Mouse (Mus musculus): ENCODE results near the gene Olfr527. TPM values are rescaled to one million over a fixed set of nuclear protein-coding genes. Genes with fewer than 3 reads are reported as not detected.

Gene Olfr527
- polyA plus RNA-seq, 1 experiment from 2014 or later = not detected

GRCm38 (mm10) chr7:140374300-140374699 is 40.5 kb downstream of the Olfr527 start:
- Histone ChIP-seq H3K9me3 (ENCODE audit: control insufficient read depth, low read length) (no peaks in the 10 kb centered on the region), H3K4me1 (ENCODE audit: control insufficient read depth, insufficient read depth, low read length) (no peaks in the 10 kb centered on the region), H3K4me3 (ENCODE audit: low read depth, low read length) (no peak overlapping the region), H3K27me3 (ENCODE audit: control insufficient read depth, insufficient read depth, low read length) (no peaks in the 10 kb centered on the region), H3K4me2 (ENCODE audit: low read depth, low read length) (no peak overlapping the region), H3K9ac (replicated peaks; ENCODE audit: low read depth, low read length) (no peak overlapping the region), H3K36me3 (ENCODE audit: control insufficient read depth, insufficient read depth, low read length) (no peaks in the 10 kb centered on the region), H3K27ac (ENCODE audit: low read depth, low read length) (no peak overlapping the region)
- no peak for ATAC-seq (ENCODE audit: low read depth)
- WGBS = 86% methylated on average over 4 of the region's 4 CpGs

- H3K4me1 ChIP-seq (ENCODE audit: control insufficient read depth, insufficient read depth, low read length) = no peaks in the 10 kb centered on the region
- H3K27ac ChIP-seq (ENCODE audit: low read depth, low read length) = no peak within 1 kb of the TSS
- 67% methylated on average over 1 of the region's 1 CpGs for WGBS
- no peak within 1 kb of the TSS for H3K9ac ChIP-seq (replicated peaks; ENCODE audit: low read depth, low read length)
- no peaks in the 10 kb centered on the region for H3K27me3 ChIP-seq (ENCODE audit: control insufficient read depth, insufficient read depth, low read length)
- no peaks in the 10 kb centered on the region for H3K9me3 ChIP-seq (ENCODE audit: control insufficient read depth, low read length)
- no peak for ATAC-seq (ENCODE audit: low read depth)
- H3K4me3 ChIP-seq (ENCODE audit: low read depth, low read length) = no peak within 1 kb of the TSS
- no peak within 1 kb of the TSS for H3K4me2 ChIP-seq (ENCODE audit: low read depth, low read length)
- H3K36me3 ChIP-seq (ENCODE audit: control insufficient read depth, insufficient read depth, low read length) = no peaks in the 10 kb centered on the region
These were observed 42.4 kb downstream of the Olfr527 start, which contains the start of gene Olfr530 for GRCm38 (mm10) chr7:140376231-140376630. Olfr530 (minus strand) TSS chr7:140376331.

GRCm38 (mm10) chr7:140376911-140377310 is 43.1 kb downstream of the Olfr527 start:
- H3K4me3 ChIP-seq (ENCODE audit: low read depth, low read length) = no peak overlapping the region
- H3K36me3 ChIP-seq (ENCODE audit: control insufficient read depth, insufficient read depth, low read length) = no peaks in the 10 kb centered on the region
- H3K4me1 ChIP-seq (ENCODE audit: control insufficient read depth, insufficient read depth, low read length) = no peaks in the 10 kb centered on the region
- no peaks in the 10 kb centered on the region for H3K27me3 ChIP-seq (ENCODE audit: control insufficient read depth, insufficient read depth, low read length)
- H3K9ac ChIP-seq (replicated peaks; ENCODE audit: low read depth, low read length) = no peak overlapping the region
- H3K27ac ChIP-seq (ENCODE audit: low read depth, low read length) = no peak overlapping the region
- H3K9me3 ChIP-seq (ENCODE audit: control insufficient read depth, low read length) = no peaks in the 10 kb centered on the region
- H3K4me2 ChIP-seq (ENCODE audit: low read depth, low read length) = no peak overlapping the region
- no peak for ATAC-seq (ENCODE audit: low read depth)
- WGBS = 95% methylated on average over 2 of the region's 2 CpGs

Other genes with a start within 250 kb of the Olfr527 start
- gene Prap1, start 240.6 kb upstream of the Olfr527 start, polyA plus RNA-seq (2014; fragmentation: Nextera tagmentation; extraction: Ambion mirVana) = 0.48 TPM in 1 of 2 replicates, not detected in the other
- gene Fuom, start 231.6 kb upstream of the Olfr527 start, polyA plus RNA-seq (2014; fragmentation: Nextera tagmentation; extraction: Ambion mirVana) = 42.8 and 51.8 TPM in 2 replicates
- 9.2 and 9.9 TPM in 2 replicates for gene Paox, start 218.2 kb upstream of the Olfr527 start, polyA plus RNA-seq (2014; fragmentation: Nextera tagmentation; extraction: Ambion mirVana)
- gene Echs1, start 217.5 kb upstream of the Olfr527 start, polyA plus RNA-seq (2014; fragmentation: Nextera tagmentation; extraction: Ambion mirVana) = 129 and 132 TPM in 2 replicates
- gene Mtg1, start 196.5 kb upstream of the Olfr527 start, polyA plus RNA-seq (2014; fragmentation: Nextera tagmentation; extraction: Ambion mirVana) = 33.7 and 39.6 TPM in 2 replicates
- gene Sprn, start 179.1 kb upstream of the Olfr527 start, polyA plus RNA-seq (2014; fragmentation: Nextera tagmentation; extraction: Ambion mirVana) = 16.2 and 17.3 TPM in 2 replicates
- gene Olfr522, start 169.3 kb upstream of the Olfr527 start, polyA plus RNA-seq (2014; fragmentation: Nextera tagmentation; extraction: Ambion mirVana) = not detected in 2 replicates
- gene Olfr523, start 160.8 kb upstream of the Olfr527 start, polyA plus RNA-seq (2014; fragmentation: Nextera tagmentation; extraction: Ambion mirVana) = not detected in 2 replicates
- not detected in 2 replicates for gene Olfr524, start 128.1 kb upstream of the Olfr527 start, polyA plus RNA-seq (2014; fragmentation: Nextera tagmentation; extraction: Ambion mirVana)
- not detected in 2 replicates for gene Cd163l1, start 115.8 kb upstream of the Olfr527 start, polyA plus RNA-seq (2014; fragmentation: Nextera tagmentation; extraction: Ambion mirVana)
- gene 5830411N06Rik, start 86.7 kb upstream of the Olfr527 start, polyA plus RNA-seq (2014; fragmentation: Nextera tagmentation; extraction: Ambion mirVana) = not detected in 2 replicates
- not detected in 2 replicates for gene Olfr525, start 13.2 kb upstream of the Olfr527 start, polyA plus RNA-seq (2014; fragmentation: Nextera tagmentation; extraction: Ambion mirVana)
- gene Olfr60, start 27.7 kb downstream of the Olfr527 start, polyA plus RNA-seq (2014; fragmentation: Nextera tagmentation; extraction: Ambion mirVana) = not detected in 2 replicates
- gene Olfr530, start 42.3 kb downstream of the Olfr527 start, polyA plus RNA-seq (2014; fragmentation: Nextera tagmentation; extraction: Ambion mirVana) = not detected in 2 replicates
- not detected in 2 replicates for gene Olfr531, start 68.9 kb downstream of the Olfr527 start, polyA plus RNA-seq (2014; fragmentation: Nextera tagmentation; extraction: Ambion mirVana)
- not detected in 2 replicates for gene Olfr532, start 87.6 kb downstream of the Olfr527 start, polyA plus RNA-seq (2014; fragmentation: Nextera tagmentation; extraction: Ambion mirVana)
- not detected in 2 replicates for gene Olfr533, start 129.4 kb downstream of the Olfr527 start, polyA plus RNA-seq (2014; fragmentation: Nextera tagmentation; extraction: Ambion mirVana)
- not detected in 2 replicates for gene Olfr535, start 150.2 kb downstream of the Olfr527 start, polyA plus RNA-seq (2014; fragmentation: Nextera tagmentation; extraction: Ambion mirVana)
- not detected in 2 replicates for gene Olfr536, start 173.4 kb downstream of the Olfr527 start, polyA plus RNA-seq (2014; fragmentation: Nextera tagmentation; extraction: Ambion mirVana)
- gene Olfr538, start 233.9 kb downstream of the Olfr527 start, polyA plus RNA-seq (2014; fragmentation: Nextera tagmentation; extraction: Ambion mirVana) = not detected in 2 replicates

Data from neural tube, embryonic 14.5 days (tissue).